Mouse (Mus musculus) ES-E14 (cell line): ENCODE measurements around the gene Ank2. TPM values are rescaled to one million over a fixed set of nuclear protein-coding genes. Genes with fewer than 3 reads are reported as not detected.

Experiments
- DNase-seq: peaks from one replicate; pipeline ENCODE4 v3.0.0-alpha.2; 2013; ENCODE audit warnings: low read depth, low spot score
- H3K27ac ChIP-seq: 2 replicates; pipeline ENCODE4 v1.5.1; 2012; ENCODE audit warnings: low read depth, mild to moderate bottlenecking, low read length, moderate library complexity, mixed read lengths; ENCODE audit not compliant: poor library complexity, insufficient read depth, severe bottlenecking
- H3K36me3 ChIP-seq: 2 replicates; pipeline ENCODE4 v1.6.1; 2012; ENCODE audit warnings: mild to moderate bottlenecking, low read length, moderate library complexity, mixed read lengths; ENCODE audit not compliant: control insufficient read depth, poor library complexity, insufficient read depth, severe bottlenecking
- H3K4me1 ChIP-seq, 2 experiments: fragments of 150-350 bp in 1 of 2; sonication (generic) in 1 of 2; 2 replicates each; pipeline ENCODE4 v1.6.1; 2012; ENCODE audit warnings: low read length in 2 of 2, mild to moderate bottlenecking in 1 of 2, mixed read lengths in 1 of 2; ENCODE audit not compliant: control insufficient read depth in 2 of 2, insufficient read depth in 2 of 2, poor library complexity in 1 of 2
- H3K4me3 ChIP-seq, 2 experiments: fragments of 150-350 bp in 1 of 2; sonication (generic) in 1 of 2; 2 replicates each; pipeline ENCODE4 v1.5.1; 2012; ENCODE audit warnings: low read length in 2 of 2, low read depth in 1 of 2, mild to moderate bottlenecking in 1 of 2, mixed read lengths in 1 of 2; ENCODE audit not compliant: insufficient read depth in 1 of 2, poor library complexity in 1 of 2, severe bottlenecking in 1 of 2
- H3K9ac ChIP-seq: 2 replicates; pipeline ENCODE4 v1.6.1; 2012; ENCODE audit warnings: low read depth, mild to moderate bottlenecking, low read length, mixed read lengths; ENCODE audit not compliant: poor library complexity, insufficient read depth, severe bottlenecking
- H3K9me3 ChIP-seq: fragments of 150-350 bp; sonication (generic); 2 replicates; pipeline ENCODE4 v1.6.1; 2012; ENCODE audit warnings: low read depth, mild to moderate bottlenecking, low read length; ENCODE audit not compliant: control insufficient read depth, insufficient read depth
- CHD2 ChIP-seq: IDR thresholded peaks from 2 replicates; pipeline ENCODE4 v1.6.1; 2014; ENCODE audit warnings: mild to moderate bottlenecking, low read depth, low read length, inconsistent platforms
- HCFC1 ChIP-seq: IDR thresholded peaks from 2 replicates; pipeline ENCODE4 v1.6.1; 2012; ENCODE audit warnings: low read length, inconsistent platforms, borderline replicate concordance; ENCODE audit not compliant: insufficient read depth
- MAFK ChIP-seq: IDR thresholded peaks from 2 replicates; pipeline ENCODE4 v1.6.1; 2014; ENCODE audit warnings: mild to moderate bottlenecking, low read depth, low read length, inconsistent platforms; ENCODE audit not compliant: insufficient read depth
- ZC3H11A ChIP-seq: IDR thresholded peaks from 2 replicates; pipeline ENCODE4 v1.6.1; 2012; ENCODE audit warnings: low read depth, mild to moderate bottlenecking, inconsistent platforms, low read length, borderline replicate concordance
- ZNF384 ChIP-seq: IDR thresholded peaks from 2 replicates; pipeline ENCODE4 v1.6.1; 2012; ENCODE audit warnings: low read depth, low read length, inconsistent platforms
- in situ Hi-C, 2 experiments: fragments of 600-800 bp; cut with MboI; formaldehyde crosslinking; loops; one replicate each; pipeline ENCODE4 v1.15.1; 2025; ENCODE audit warnings: low sequenced_read_pairs in 2 of 2, inconsistent platforms in 1 of 2; ENCODE audit not compliant: unreplicated experiment in 2 of 2
- total RNA-seq: library from RNA; depleted of rRNA; stranded (reverse); fragments of 300-350 nt; gene quantifications from 2 replicates; pipeline ENCODE4 v1.2.3, GENCODE M21; 2012

The Ank2 gene
- total RNA-seq, 1 experiment, result 15.2 TPM

GRCm38 (mm10) chr3:127383231-127383630 lies 115.9 kb downstream of the Ank2 start:
- no peak overlapping the region for H3K4me3 ChIP-seq
- H3K27ac ChIP-seq, result no peak overlapping the region
- in situ Hi-C loops, result no loop called here
- H3K9ac ChIP-seq, result no peak overlapping the region
- H3K36me3 ChIP-seq, result no peaks in the 10 kb centered on the region
- no peaks in the 10 kb centered on the region for H3K9me3 ChIP-seq
- TF ChIP-seq ZC3H11A, result no peak
- no peak for TF ChIP-seq HCFC1
- TF ChIP-seq ZNF384, result no peak
- TF ChIP-seq MAFK, result no peak
- no peak for TF ChIP-seq CHD2
- DNase-seq, result no peak
- no peaks in the 10 kb centered on the region for H3K4me1 ChIP-seq

- no peak for DNase-seq
- in situ Hi-C loops, result no loop called here
- H3K9me3 ChIP-seq, result no peaks in the 10 kb centered on the region
- H3K36me3 ChIP-seq, result no peaks in the 10 kb centered on the region
- no peak for TF ChIP-seq ZNF384
- no peak for TF ChIP-seq HCFC1
- H3K4me3 ChIP-seq, result no peak overlapping the region
- H3K4me1 ChIP-seq, result no peaks in the 10 kb centered on the region
- H3K27ac ChIP-seq, result no peak overlapping the region
- H3K9ac ChIP-seq, result no peak overlapping the region
Measured at GRCm38 (mm10) chr3:127376901-127377460, 122.2 kb downstream of the Ank2 start.

GRCm38 (mm10) chr3:127375956-127376660 lies 123.0 kb downstream of the Ank2 start:
- Histone ChIP-seq H3K27ac (no peak overlapping the region), H3K4me1 (no peaks in the 10 kb centered on the region), H3K9me3 (no peaks in the 10 kb centered on the region), H3K36me3 (no peaks in the 10 kb centered on the region), H3K9ac (no peak overlapping the region), H3K4me3 (no peak overlapping the region)
- no peak for DNase-seq
- TF ChIP-seq CHD2 (no peak), ZNF384 (no peak), ZC3H11A (no peak), HCFC1 (no peak), MAFK (no peak)
- in situ Hi-C loops, result no loop called here

- no peak for TF ChIP-seq ZNF384
- no peak for TF ChIP-seq HCFC1
- no peak for TF ChIP-seq CHD2
- no peak for TF ChIP-seq MAFK
- no peak for TF ChIP-seq ZC3H11A
Measured at GRCm38 (mm10) chr3:127374190-127374710, 124.9 kb downstream of the Ank2 start.

GRCm38 (mm10) chr3:127371774-127372173 lies 127.4 kb downstream of the Ank2 start:
- no peak for TF ChIP-seq HCFC1
- TF ChIP-seq CHD2, result no peak
- TF ChIP-seq ZNF384, result no peak
- no peak for TF ChIP-seq ZC3H11A
- no peak for TF ChIP-seq MAFK
- Histone ChIP-seq H3K9ac (no peak overlapping the region), H3K4me1 (no peaks in the 10 kb centered on the region), H3K36me3 (no peaks in the 10 kb centered on the region), H3K4me3 (no peak overlapping the region), H3K9me3 (no peaks in the 10 kb centered on the region), H3K27ac (no peak overlapping the region)
- DNase-seq, result no peak
- in situ Hi-C loops, result no loop called here

More at GRCm38 (mm10) chr3:127374190-127374710, 124.9 kb downstream of the Ank2 start:
- Histone ChIP-seq H3K9me3 (no peaks in the 10 kb centered on the region), H3K9ac (no peak overlapping the region), H3K27ac (no peak overlapping the region), H3K36me3 (no peaks in the 10 kb centered on the region), H3K4me1 (no peaks in the 10 kb centered on the region), H3K4me3 (no peak overlapping the region)
- in situ Hi-C loops, result no loop called here
- no peak for DNase-seq
